Mouse (Mus musculus) stomach, postnatal 0 days (tissue): ENCODE measurements around the gene Rnd1.

ENCODE experiments used
- CTCF ChIP-seq: IDR thresholded peaks from 2 replicates; pipeline ENCODE4 v1.5.1; 2016; ENCODE audit warnings: antibody characterized with exemption, low read depth, mild to moderate bottlenecking, moderate library complexity
- EP300 ChIP-seq: optimal IDR thresholded peaks from 2 replicates; pipeline ENCODE3; 2016; ENCODE audit warnings: antibody characterized with exemption

GRCm38 (mm10) chr15:98623361-98623821 is 53.9 kb downstream of the Rnd1 start:
- TF ChIP-seq CTCF (no peak), EP300 (no peak)
